Mouse (Mus musculus): ENCODE measurements at regions not wholly inside any gene's neighbourhood (a gene's known extent, or its start where the extent isn't known, plus 50 kb on each side); places are given as distances from the start of the nearest gene placed in this dataset.
A peak's percentile ranks its signal among the peaks of the same experiment; 100 is the strongest.

DNA sequence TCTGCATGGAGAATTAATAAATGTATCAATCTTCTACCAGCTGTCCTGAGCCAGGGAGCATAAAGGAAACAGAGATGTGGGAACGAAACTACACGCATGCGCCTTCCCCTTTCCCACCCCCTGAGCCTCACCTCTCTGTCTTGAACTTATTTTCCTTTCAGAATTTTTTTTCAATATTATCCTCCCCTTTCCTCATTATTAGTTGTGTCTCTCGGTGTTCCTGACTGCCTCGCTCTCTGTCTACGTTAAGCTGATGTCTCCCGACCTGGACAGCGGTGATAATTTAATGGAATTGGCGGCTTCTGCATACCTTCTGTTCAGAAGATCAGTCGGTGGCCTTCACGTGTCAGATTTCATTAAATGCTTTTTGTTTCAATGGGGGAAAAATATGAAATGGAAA lies 539.2 kb downstream of the Kcnj2 start:
- no peak for ATAC-seq (replicated peaks in 1 of 2; ENCODE audit: insufficient read depth in 1 of 2, low FRiP score in 2 of 2, low TSS enrichment in 1 of 2, low read depth in 1 of 2, poor library complexity in 2 of 2, severe bottlenecking in 2 of 2)

DNA sequence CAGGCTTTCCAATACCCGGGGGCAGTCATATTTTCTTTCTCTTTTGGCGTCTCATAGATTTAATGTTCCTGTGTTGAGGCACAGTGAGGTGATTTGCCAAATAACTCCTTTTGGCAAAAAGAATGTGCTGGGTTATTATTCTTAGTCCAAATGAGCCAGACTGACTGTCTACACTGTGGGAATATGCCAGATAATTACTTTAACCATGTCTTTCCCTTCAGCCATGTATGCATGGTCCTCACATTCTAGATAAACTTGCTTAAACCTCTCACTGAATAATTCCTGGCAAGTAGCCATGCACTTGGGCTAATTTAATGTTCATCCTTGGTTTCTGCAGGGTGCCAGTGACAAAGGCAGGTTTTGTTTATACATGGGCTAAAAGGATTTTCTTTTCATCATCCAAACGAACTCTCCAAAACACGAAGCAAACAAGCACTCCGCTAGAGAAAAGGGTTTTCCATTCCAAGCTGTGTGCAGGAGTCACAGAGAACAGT lies 544.6 kb downstream of the Kcnj2 start:
- ATAC-seq (replicated peaks in 1 of 2; ENCODE audit: insufficient read depth in 1 of 2, low FRiP score in 2 of 2, low TSS enrichment in 1 of 2, low read depth in 1 of 2, poor library complexity in 2 of 2, severe bottlenecking in 2 of 2), result no peak

DNA sequence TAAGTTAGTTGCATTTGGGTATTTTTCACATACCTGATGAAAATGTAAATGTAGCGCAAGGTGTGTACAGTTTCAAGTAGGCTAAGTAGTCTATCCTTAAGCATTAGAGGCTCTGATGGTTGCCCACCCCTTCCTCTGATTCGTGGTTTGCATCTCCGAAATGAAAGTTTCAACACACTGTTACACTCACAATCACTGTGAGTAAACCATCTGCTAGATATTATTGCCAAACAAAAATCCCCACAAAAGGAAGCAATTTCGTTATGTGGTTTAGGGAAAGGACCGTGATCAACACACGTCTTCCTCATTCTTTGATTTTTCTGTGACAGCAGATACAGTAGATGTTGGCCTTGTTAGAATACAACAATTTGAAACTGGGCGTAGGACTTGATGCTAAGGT lies 577.6 kb downstream of the Kcnj2 start:
- ATAC-seq (replicated peaks in 1 of 2; ENCODE audit: insufficient read depth in 1 of 2, low FRiP score in 2 of 2, low TSS enrichment in 1 of 2, low read depth in 1 of 2, poor library complexity in 2 of 2, severe bottlenecking in 2 of 2), result no peak

DNA sequence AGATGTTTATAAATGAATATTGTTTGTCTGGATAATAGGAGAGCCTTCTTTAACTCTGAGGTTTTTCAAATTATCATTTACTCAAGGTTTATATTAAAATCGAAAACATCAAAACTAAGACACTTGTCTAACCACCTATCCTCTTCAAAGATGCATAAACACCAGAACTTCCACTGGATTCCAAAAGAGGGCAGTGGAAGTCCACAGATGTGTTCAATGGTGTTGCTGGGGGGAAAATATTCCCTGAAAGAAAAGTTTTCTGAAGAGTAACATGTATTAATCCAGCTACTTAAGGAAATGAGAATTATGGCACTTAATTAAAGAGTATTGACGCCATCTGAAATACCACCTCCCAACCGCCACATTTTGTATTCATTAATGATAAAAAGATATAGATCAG lies 586.9 kb downstream of the Kcnj2 start:
- ATAC-seq (replicated peaks in 1 of 2; ENCODE audit: insufficient read depth in 1 of 2, low FRiP score in 2 of 2, low TSS enrichment in 1 of 2, low read depth in 1 of 2, poor library complexity in 2 of 2, severe bottlenecking in 2 of 2), result no peak

DNA sequence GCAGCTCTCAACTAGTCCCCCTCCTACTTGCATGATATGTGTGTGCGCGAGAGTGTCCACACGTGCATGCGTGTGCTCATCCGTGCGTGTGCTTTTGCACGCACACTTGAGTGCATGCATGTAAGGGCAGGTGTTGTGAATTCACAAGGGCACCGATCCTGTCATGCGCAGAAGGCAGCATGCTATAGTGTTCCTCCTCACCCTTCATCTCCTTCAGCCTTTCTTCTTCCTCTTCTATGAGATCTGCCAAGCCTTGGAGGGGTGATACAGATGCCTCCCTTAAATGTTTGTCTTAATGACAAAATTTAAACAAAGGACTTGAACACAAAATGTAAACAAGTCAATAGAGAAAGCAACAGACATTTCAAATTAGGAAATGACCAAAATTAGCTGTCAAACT lies 591.8 kb downstream of the Kcnj2 start:
- no peak for ATAC-seq (replicated peaks in 1 of 2; ENCODE audit: insufficient read depth in 1 of 2, low FRiP score in 2 of 2, low TSS enrichment in 1 of 2, low read depth in 1 of 2, poor library complexity in 2 of 2, severe bottlenecking in 2 of 2)

DNA sequence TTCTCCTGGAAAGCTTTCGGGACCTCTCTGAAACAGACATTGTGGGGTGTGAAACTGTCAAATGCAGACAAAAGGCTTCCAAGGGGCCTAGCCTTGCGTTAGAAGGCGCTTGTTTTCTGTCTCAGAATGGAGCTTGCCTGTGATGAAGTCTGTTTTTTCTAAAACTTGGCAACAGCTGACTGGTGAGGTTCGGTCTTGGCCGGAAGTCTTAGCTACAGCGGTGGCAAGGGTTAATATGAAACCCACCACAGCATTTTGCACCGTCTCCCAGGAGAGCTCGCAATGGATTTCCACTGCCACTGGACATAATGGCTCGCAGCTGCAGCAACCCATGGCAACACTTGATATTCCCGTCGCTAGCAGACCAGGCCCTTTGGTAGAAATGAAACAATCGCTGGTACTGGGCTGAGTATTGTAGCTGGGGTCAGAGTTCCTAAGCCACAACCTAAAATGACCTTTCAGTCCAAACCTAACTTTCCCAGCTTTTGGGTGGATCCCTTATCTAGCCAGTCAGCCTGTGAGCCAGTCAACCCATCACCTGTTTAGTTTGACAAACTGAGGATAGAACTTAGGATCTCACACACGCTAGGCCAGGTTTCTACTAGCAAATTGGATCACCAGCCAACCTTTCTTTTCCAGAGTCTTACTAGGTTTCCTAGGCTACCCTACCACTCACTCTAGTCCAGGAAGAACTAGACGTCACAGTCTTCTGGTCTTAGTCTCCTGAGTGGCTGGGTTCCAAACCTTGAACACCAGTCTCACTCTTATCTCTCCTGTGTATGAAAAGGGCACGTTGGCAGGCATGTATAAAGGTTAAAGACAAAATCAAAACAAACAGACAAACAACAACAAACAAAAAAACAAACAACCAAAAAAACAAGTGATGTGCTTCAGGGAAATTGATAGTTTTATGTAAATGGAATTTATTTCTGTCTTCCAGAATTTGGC lies 592.7 kb downstream of the Kcnj2 start:
- ATAC-seq (replicated peaks in 1 of 2; ENCODE audit: insufficient read depth in 1 of 2, low FRiP score in 2 of 2, low TSS enrichment in 1 of 2, low read depth in 1 of 2, poor library complexity in 2 of 2, severe bottlenecking in 2 of 2), result no peak

DNA sequence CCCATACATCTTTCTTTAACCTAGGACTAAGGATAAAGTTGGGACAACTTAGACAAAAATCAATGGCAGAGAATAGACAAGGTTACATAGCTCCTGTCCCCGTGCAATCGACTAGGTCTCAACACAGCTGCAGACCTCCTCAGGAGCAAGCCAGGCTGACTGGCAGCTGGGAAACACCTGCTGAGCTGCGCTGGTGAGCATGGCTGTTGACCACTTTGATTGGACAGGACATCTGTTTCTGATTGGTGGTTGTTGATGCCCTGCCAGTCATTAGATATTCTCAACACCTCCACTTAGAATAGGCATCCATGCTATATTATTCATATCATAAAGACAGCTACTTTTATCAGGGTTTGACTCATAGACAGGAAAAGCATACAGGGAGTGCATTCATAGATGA lies 597.3 kb downstream of the Kcnj2 start:
- ATAC-seq (replicated peaks in 1 of 2; ENCODE audit: insufficient read depth in 1 of 2, low FRiP score in 2 of 2, low TSS enrichment in 1 of 2, low read depth in 1 of 2, poor library complexity in 2 of 2, severe bottlenecking in 2 of 2), result no peak

DNA sequence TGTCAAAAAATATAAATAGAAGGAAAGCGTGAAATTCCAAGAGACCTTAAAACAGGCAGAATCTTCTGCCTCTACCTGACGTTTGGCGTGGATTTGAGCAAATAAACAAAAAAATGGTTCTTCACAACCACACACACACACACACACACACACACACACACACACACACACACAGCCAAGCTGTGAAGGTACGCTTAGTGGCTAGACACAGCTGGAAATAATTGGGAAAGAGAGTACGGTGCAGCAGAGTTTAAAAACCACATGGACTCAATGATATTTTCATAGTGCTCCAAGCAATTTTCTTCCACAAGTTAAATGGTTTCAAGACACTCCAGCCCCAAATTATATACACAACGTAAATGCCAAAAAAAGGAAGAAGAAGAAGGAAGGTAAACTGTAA lies 600.4 kb downstream of the Kcnj2 start:
- no peak for ATAC-seq (replicated peaks in 1 of 2; ENCODE audit: insufficient read depth in 1 of 2, low FRiP score in 2 of 2, low TSS enrichment in 1 of 2, low read depth in 1 of 2, poor library complexity in 2 of 2, severe bottlenecking in 2 of 2)

DNA sequence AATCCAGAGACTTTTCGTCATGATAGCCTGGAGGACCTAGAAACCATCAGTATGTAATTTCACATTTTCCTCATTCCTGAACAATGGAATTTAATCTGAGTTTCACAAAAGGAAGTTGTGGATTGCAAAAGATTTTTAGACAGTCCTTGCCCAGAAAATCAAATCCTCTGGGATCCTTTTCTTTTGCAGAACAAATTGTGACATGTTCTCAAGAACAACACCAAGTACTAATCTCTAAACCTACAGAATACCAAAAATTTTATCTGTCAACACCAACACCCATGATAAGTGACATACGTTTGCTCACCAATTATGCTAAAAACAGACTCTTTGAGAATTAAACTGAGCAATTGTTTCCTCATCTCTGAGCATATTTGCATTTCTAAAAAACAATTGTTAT lies 605.9 kb downstream of the Kcnj2 start:
- ATAC-seq (replicated peaks in 1 of 2; ENCODE audit: insufficient read depth in 1 of 2, low FRiP score in 2 of 2, low TSS enrichment in 1 of 2, low read depth in 1 of 2, poor library complexity in 2 of 2, severe bottlenecking in 2 of 2), result no peak

DNA sequence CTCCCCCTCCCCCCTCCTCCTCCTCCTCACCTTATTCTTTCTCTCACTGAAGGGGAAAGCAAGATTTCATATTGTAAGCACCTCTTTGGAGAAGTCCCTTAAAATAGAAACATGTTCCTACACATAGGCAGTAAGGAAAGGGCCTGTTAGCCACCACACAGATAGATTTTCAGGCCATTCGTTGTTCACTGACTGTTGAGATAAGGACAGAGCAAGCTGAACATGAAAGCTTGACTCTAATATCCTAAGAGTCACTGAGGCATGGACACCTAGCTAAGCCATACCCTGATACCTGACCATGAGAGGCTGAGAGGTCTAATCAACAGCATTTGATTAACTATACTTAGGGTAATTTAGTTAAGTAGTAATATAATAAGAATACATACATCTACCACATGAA lies 609.7 kb downstream of the Kcnj2 start:
- no peak for ATAC-seq (replicated peaks in 1 of 2; ENCODE audit: insufficient read depth in 1 of 2, low FRiP score in 2 of 2, low TSS enrichment in 1 of 2, low read depth in 1 of 2, poor library complexity in 2 of 2, severe bottlenecking in 2 of 2)

DNA sequence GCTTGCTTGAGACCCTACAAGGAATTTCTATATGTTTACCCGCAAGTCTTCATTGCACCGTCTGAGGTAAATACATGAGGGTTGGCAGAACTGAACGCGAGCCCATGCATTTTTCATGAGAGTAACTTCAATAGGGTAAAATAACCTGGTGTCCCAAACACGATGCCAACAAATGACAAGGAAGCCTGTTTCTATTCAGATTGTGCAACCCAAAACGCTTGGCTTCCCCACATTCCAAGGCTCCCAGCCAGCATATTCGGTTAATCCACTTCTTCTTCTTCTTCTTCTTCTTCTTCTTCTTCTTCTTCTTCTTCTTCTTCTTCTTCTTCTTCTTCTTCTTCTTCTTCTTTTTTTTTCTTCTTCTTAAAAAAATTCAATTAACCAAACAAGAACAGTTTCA lies 616.4 kb downstream of the Kcnj2 start:
- no peak for ATAC-seq (replicated peaks in 1 of 2; ENCODE audit: insufficient read depth in 1 of 2, low FRiP score in 2 of 2, low TSS enrichment in 1 of 2, low read depth in 1 of 2, poor library complexity in 2 of 2, severe bottlenecking in 2 of 2)

DNA sequence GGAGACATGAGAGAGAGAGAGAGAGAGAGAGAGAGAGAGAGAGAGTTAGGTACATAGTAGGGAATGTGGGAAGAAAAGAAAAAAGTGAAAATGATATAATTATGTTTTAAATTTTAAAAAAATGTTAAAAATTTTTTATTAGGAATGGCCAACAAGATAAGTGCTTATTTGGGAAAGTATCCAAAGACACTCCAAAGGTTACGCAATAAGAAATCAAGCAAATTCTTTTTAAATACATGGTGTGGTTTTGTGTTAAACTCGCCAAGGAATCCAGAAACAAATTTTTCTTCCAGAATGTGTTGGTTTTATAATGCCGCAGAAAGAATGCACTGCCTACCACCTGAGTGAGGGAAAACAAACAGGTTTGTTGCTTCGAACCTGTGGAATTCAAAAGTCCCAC lies 617.9 kb downstream of the Kcnj2 start:
- no peak for ATAC-seq (replicated peaks in 1 of 2; ENCODE audit: insufficient read depth in 1 of 2, low FRiP score in 2 of 2, low TSS enrichment in 1 of 2, low read depth in 1 of 2, poor library complexity in 2 of 2, severe bottlenecking in 2 of 2)

DNA sequence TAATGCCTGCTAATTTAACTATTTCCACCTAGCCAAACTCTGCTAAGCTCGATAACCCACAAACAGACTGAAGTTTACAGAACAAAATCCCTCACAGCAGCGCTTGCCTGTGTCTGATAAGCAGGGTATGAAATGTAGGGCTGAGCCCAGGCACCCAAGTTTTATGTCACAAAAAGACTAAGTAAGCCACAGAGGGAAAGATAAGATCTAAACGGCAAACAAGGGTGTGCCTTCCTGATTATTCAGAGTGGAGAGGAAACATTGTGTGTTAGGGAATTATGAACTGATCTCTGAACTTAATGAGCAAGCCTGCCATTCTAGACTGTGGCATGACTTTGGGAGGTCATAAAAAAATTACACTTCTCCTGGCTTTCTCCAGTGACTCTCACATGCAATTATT lies 621.8 kb downstream of the Kcnj2 start:
- ATAC-seq (replicated peaks in 1 of 2; ENCODE audit: insufficient read depth in 1 of 2, low FRiP score in 2 of 2, low TSS enrichment in 1 of 2, low read depth in 1 of 2, poor library complexity in 2 of 2, severe bottlenecking in 2 of 2), result peak; percentile 85 to 89

DNA sequence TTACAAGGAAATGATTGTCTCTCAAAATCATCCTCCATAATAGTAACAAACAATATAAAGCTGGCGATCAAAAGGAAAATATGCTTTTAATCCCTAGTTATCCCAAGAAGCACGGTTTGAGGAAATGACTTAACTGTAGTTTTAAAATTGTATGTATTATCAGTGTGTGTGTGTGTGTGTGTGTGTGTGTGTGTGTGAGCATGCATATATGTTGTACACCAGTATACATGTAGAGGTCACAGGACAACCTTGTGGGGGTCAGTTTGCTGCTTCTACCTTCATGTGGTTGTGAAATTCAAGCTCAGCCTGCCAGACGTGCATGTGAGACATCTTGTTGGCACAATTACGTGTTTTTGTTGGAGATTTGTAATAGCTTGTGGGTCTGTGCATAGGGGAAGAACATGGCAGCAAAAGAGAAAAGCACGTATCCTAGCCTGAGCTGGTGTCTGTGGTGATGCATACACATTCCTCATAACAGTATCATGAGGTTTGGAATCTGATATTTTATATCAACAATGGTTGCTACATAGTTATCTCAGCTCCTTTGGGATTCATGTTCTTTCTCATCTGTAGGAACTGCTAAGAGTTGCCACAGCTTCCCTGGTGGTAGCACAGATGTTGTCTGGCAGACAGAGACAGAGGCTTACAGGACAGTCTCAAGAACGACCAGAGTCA lies 622.4 kb downstream of the Kcnj2 start:
- no peak for ATAC-seq (replicated peaks in 1 of 2; ENCODE audit: insufficient read depth in 1 of 2, low FRiP score in 2 of 2, low TSS enrichment in 1 of 2, low read depth in 1 of 2, poor library complexity in 2 of 2, severe bottlenecking in 2 of 2)

DNA sequence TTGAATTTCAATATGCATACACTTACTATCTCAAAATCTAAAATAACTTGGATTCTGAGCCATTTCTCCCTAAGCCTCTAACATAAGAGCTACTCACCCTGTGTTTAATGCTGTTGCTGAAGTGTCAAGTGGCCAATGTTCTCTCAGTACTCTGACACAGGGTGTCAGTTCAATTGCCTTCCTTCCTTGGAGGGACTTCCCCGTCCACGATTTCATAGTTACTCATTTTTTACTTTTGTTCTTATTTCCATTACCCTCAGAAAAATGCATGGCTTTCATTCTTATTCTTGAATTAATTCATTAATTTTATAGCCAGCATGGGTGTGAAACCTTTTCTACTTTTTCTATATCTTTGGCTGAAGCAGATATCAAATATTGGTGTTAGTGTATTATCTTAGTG lies 623.9 kb downstream of the Kcnj2 start:
- no peak for ATAC-seq (replicated peaks in 1 of 2; ENCODE audit: insufficient read depth in 1 of 2, low FRiP score in 2 of 2, low TSS enrichment in 1 of 2, low read depth in 1 of 2, poor library complexity in 2 of 2, severe bottlenecking in 2 of 2)

DNA sequence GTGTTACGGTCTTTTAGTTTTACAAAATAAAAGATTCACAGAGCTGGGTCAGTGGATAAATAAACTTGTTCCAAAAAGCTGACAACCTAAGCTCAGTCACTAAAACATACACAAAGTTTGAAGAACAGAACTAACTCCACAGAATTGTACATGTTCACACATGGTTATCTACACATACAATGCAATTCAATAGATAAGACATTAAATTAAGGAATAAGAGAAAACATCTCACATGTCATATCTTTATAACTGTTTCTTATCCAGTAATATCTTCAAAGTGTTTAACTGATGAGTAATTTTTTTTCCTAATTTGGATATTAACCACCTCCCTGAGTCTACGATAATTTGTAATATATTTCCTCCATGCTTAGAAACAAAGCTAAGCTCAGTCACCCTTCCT lies 625.5 kb downstream of the Kcnj2 start:
- no peak for ATAC-seq (replicated peaks in 1 of 2; ENCODE audit: insufficient read depth in 1 of 2, low FRiP score in 2 of 2, low TSS enrichment in 1 of 2, low read depth in 1 of 2, poor library complexity in 2 of 2, severe bottlenecking in 2 of 2)

DNA sequence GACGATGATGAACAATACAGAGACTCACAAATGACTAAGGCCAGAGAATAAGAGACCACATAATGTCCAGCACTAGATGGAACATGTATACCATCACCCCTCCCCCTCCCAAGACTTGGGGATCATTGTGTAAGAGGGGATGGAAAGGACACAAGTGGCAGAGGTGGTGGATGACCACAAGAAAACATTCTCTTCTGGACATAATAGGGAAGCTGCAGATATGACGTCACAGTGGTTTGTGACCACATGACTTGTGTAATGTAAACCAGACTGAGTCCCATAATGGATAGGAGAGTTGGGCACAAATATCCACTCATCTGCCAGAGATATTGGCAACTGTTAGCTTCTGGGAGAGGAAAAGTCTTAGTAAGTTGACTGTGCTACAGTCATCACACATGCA lies 630.7 kb downstream of the Kcnj2 start:
- no peak; a peak in 1 of 4 replicates for ATAC-seq (replicated peaks in 1 of 2; ENCODE audit: insufficient read depth in 1 of 2, low FRiP score in 2 of 2, low TSS enrichment in 1 of 2, low read depth in 1 of 2, poor library complexity in 2 of 2, severe bottlenecking in 2 of 2)

DNA sequence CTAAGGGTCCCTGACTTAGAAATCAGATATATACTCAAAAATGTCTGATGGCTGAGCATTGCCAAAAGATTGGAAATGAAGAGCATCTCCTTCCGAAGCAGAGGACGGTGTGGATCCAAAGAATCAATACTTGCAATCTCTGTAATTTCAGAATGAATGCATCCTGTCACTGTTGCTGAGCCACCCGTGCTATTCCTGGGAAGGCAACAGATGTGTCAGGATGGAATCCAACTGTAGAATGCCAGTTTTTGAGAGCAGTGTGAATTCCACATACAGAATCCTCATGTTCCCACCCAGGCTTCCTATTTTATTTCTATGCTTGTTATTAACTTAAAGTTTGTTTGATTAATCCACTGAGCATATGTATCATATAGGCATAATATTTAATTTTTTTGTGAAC lies 633.9 kb downstream of the Kcnj2 start:
- no peak for ATAC-seq (replicated peaks in 1 of 2; ENCODE audit: insufficient read depth in 1 of 2, low FRiP score in 2 of 2, low TSS enrichment in 1 of 2, low read depth in 1 of 2, poor library complexity in 2 of 2, severe bottlenecking in 2 of 2)

DNA sequence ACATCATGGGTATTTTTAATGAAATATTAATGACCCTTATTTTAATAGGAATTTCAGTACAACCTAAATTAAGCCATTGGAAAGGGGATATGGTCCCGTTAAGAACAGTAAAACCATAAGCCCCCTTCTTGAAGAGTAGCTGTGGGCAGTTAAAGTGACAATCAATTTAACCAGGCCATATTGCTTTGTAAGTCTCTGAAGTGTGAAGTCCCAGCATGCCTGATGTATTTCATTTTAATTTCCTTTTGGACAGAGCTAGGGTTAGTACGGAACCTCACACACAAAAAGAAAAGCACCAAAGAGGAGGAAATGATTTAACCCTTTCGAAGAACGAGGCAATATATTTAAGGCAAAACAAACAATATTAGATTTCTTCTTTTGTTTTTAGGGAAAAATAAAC lies 640.9 kb downstream of the Kcnj2 start:
- no peak for ATAC-seq (replicated peaks in 1 of 2; ENCODE audit: insufficient read depth in 1 of 2, low FRiP score in 2 of 2, low TSS enrichment in 1 of 2, low read depth in 1 of 2, poor library complexity in 2 of 2, severe bottlenecking in 2 of 2)
